Mouse (Mus musculus) erythroid progenitor cell, adult 5-6 weeks (primary cell): ENCODE data around the gene Nelfe. TPM values are rescaled to one million over a fixed set of nuclear protein-coding genes. Genes with fewer than 3 reads are reported as not detected.
A peak's percentile ranks its signal among the peaks of the same experiment; 100 is the strongest.
"Not testable (repeated sequence)": the region's sequence is repeated elsewhere in the genome, so short reads cannot be mapped to it uniquely, and the experiment has no call there.

Experiments
- ATAC-seq: replicated peaks from 2 replicates; pipeline ENCODE4 v1.8.0; 2016; ENCODE audit warnings: moderate number of reproducible peaks, mild to moderate bottlenecking, moderate TSS enrichment, inconsistent platforms; ENCODE audit not compliant: poor library complexity, low FRiP score, severe bottlenecking
- total RNA-seq, 2 experiments: library from RNA; stranded (forward) in 1 of 2; stranded (reverse) in 1 of 2; fragments of 150-400 nt in 1 of 2; fragments of 186-747, 209-891 nt in 1 of 2; gene quantifications; 2 replicates each; pipeline versions ENCODE4 v1.2.3 to v1.2.4; 2015 to 2017; ENCODE audit warnings: low replicate concordance in 2 of 2

Nelfe gene
- 31.9 and 52.3 TPM in 2 replicates for total RNA-seq (2015; ENCODE audit: low replicate concordance)
- total RNA-seq (2017; ENCODE audit: low replicate concordance): 18.5 and 30.7 TPM in 2 replicates

- ATAC-seq: peak; percentile 97
Measured at GRCm38 (mm10) chr17:34849722-34850516, at the start of gene Nelfe, which contains the start of gene Skiv2l. Gene Nelfe, plus strand, starts transcription at chr17:34850391. Gene Skiv2l, minus strand, starts transcription at chr17:34850210.

- not testable (repeated sequence) for ATAC-seq
Measured at GRCm38 (mm10) chr17:34800781-34801305, 49.3 kb upstream of the Nelfe start.

- ATAC-seq: not testable (repeated sequence)
Measured at GRCm38 (mm10) chr17:34802756-34803155, 47.4 kb upstream of the Nelfe start.

- not testable (repeated sequence) for ATAC-seq
Measured at GRCm38 (mm10) chr17:34803367-34803766, 46.8 kb upstream of the Nelfe start.

GRCm38 (mm10) chr17:34804301-34804700 is 45.9 kb upstream of the Nelfe start, which contains the start of gene Cyp21a1:
Gene Cyp21a1, minus strand, starts transcription at chr17:34804561.
- ATAC-seq: not testable (repeated sequence)

GRCm38 (mm10) chr17:34804871-34805562 is 45.2 kb upstream of the Nelfe start:
- no peak for ATAC-seq

GRCm38 (mm10) chr17:34807176-34807575 is 43.0 kb upstream of the Nelfe start:
- ATAC-seq: no peak

- ATAC-seq: no peak
Measured at GRCm38 (mm10) chr17:34808599-34809205, 41.5 kb upstream of the Nelfe start.

- ATAC-seq: not testable (repeated sequence)
Measured at GRCm38 (mm10) chr17:34810411-34810810, 39.8 kb upstream of the Nelfe start.

GRCm38 (mm10) chr17:34810811-34811210 is 39.4 kb upstream of the Nelfe start:
- ATAC-seq: not testable (repeated sequence)

GRCm38 (mm10) chr17:34811275-34811674 is 38.9 kb upstream of the Nelfe start:
- ATAC-seq: no peak

GRCm38 (mm10) chr17:34813747-34814146 is 36.4 kb upstream of the Nelfe start:
- ATAC-seq: 0 out of 2 replicates have a peak, but pooled peaks have one; percentile 27

GRCm38 (mm10) chr17:34814818-34815370 is 35.3 kb upstream of the Nelfe start:
- no peak for ATAC-seq

- not testable (repeated sequence) for ATAC-seq
Measured at GRCm38 (mm10) chr17:34830776-34831175, 19.4 kb upstream of the Nelfe start.

- peak; percentile 80 for ATAC-seq
Measured at GRCm38 (mm10) chr17:34836155-34836855, 13.9 kb upstream of the Nelfe start.

- ATAC-seq: peak; percentile 95
Measured at GRCm38 (mm10) chr17:34836856-34837221, 13.4 kb upstream of the Nelfe start, which contains the start of the genes Stk19 and Dxo. Gene Stk19, minus strand, starts transcription at chr17:34836945. Gene Dxo, plus strand, starts transcription at chr17:34837019.

- peak; percentile 7; the same call in 1 of the 2 replicates for ATAC-seq
Measured at GRCm38 (mm10) chr17:34837464-34838324, 12.5 kb upstream of the Nelfe start.

- ATAC-seq: no peak
Measured at GRCm38 (mm10) chr17:34838785-34839184, 11.4 kb upstream of the Nelfe start.
